Mouse (Mus musculus) forebrain, postnatal 0 days (tissue): Measurements from ENCODE around the gene Tnks2. TPM values are rescaled to one million over a fixed set of nuclear protein-coding genes. Genes with fewer than 3 reads are reported as not detected.

Experiments used
- ATAC-seq: fragments of 200-750 bp; cut with Nextera tagmentation; 2 replicates; pipeline ENCODE4 v1.8.0; 2017; ENCODE audit warnings: mild to moderate bottlenecking, moderate library complexity
- DNase-seq: peaks from one replicate; pipeline ENCODE4 v3.0.0-alpha.2; 2015
- H3K27ac ChIP-seq: fragments of 300-500 bp; sonication (generic); 2 replicates; pipeline ENCODE4 v1.5.1; 2014; ENCODE audit warnings: low read depth, mild to moderate bottlenecking, antibody characterized with exemption, low read length, moderate library complexity, mixed read lengths
- H3K27me3 ChIP-seq: fragments of 300-500 bp; sonication (generic); 2 replicates; pipeline ENCODE4 v1.6.1; 2014; ENCODE audit warnings: mild to moderate bottlenecking, low read length, mixed read lengths; ENCODE audit not compliant: insufficient read depth
- H3K36me3 ChIP-seq: fragments of 300-500 bp; sonication (generic); 2 replicates; pipeline ENCODE4 v1.6.1; 2014; ENCODE audit warnings: mild to moderate bottlenecking, moderate library complexity; ENCODE audit not compliant: insufficient read depth
- H3K4me1 ChIP-seq: fragments of 300-500 bp; sonication (generic); 2 replicates; pipeline ENCODE4 v1.6.1; 2014; ENCODE audit warnings: antibody characterized with exemption; ENCODE audit not compliant: insufficient read depth
- H3K4me2 ChIP-seq: fragments of 300-500 bp; sonication (generic); 2 replicates; pipeline ENCODE4 v1.6.1; 2014; ENCODE audit warnings: low read depth, mild to moderate bottlenecking, moderate library complexity
- H3K4me3 ChIP-seq: fragments of 300-500 bp; sonication (generic); 2 replicates; pipeline ENCODE4 v1.5.1; 2014; ENCODE audit warnings: low read depth, low read length, mixed read lengths
- H3K9ac ChIP-seq: fragments of 300-500 bp; sonication (generic); 2 replicates; pipeline ENCODE4 v1.6.1; 2014; ENCODE audit warnings: mild to moderate bottlenecking
- H3K9me3 ChIP-seq: fragments of 300-500 bp; sonication (generic); 2 replicates; pipeline ENCODE4 v1.6.1; 2016; ENCODE audit warnings: low read length
- CTCF ChIP-seq: sonication (generic); IDR thresholded peaks from 2 replicates; pipeline ENCODE4 v1.5.1; 2016; ENCODE audit warnings: antibody characterized with exemption, control low read depth, low read depth
- WGBS: fragments of 180-500 bp; shearing (Covaris S2); extraction: QIAGEN DNeasy Blood & Tissue Kit; methylation state at CpG from one replicate; pipeline ENCODE4 v1.1.7; 2014; 5-methylcytosine and 5-hydroxymethylcytosine counted together
- polyA plus RNA-seq: library from polyadenylated mRNA; unstranded; fragments of >200 nt; fragmentation: Nextera tagmentation; extraction: Ambion mirVana; gene quantifications from 2 replicates; pipeline ENCODE4 v1.2.1, GENCODE M21; 2015
- total RNA-seq: library from RNA; depleted of rRNA; stranded (reverse); fragments of >200 nt; gene quantifications from 2 replicates; pipeline ENCODE4 v1.2.3, GENCODE M21; 2014

Tnks2 gene
- total and polyA plus RNA-seq, 2 experiments from 2014 or later, result 24.3 to 182 TPM

DNA sequence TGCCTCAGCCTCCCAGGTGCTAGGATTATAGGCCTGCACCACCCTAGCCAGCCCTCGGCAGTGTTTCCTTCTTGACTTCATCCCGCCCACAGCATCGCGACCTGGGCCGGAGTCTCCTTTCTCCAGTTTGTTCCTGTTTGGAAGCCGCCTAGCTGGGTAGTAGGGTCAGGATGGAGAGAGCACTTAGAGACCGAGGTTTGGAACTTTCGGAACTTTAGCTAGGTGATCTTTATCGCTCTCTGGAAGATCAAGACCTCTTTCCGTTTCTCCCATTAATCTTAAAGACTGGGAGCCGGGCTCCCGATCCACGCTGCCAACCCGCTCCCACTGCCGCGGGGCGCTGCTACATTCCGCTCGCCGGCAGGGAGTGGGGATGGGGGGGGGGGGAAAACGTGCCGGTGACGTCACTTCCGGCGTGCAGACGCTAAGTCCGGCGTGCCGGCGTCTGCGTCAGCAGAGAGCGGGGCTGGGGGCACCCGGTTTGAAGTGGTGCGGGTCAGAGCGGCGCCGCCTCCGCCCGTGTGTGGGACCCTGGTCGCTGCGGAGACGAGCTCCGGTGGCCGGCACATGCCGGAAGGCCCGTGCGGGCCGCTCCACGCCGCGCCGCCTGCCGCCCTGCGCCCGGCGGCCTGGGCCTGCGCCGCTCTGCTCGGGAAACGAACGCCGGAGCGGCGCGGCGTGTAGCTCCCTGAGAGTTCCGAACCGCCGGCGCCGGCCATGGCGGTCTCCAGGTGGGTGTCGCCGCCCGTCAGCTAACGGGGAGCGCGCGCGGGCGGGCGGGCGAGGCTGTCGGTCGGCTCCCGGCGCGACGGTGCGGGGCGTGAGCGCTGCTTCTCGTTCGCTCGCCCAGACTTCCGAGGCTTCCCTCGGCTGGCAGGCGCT is 91.9 kb downstream of the Tnks2 start, which contains the start of gene Btaf1:
Gene Btaf1 (plus strand): TSS at position 409 of the 882 bp plus-strand sequence.
- Histone ChIP-seq H3K36me3 (no peaks in the 10 kb centered on the region), H3K9me3 (no peaks in the 10 kb centered on the region)

DNA sequence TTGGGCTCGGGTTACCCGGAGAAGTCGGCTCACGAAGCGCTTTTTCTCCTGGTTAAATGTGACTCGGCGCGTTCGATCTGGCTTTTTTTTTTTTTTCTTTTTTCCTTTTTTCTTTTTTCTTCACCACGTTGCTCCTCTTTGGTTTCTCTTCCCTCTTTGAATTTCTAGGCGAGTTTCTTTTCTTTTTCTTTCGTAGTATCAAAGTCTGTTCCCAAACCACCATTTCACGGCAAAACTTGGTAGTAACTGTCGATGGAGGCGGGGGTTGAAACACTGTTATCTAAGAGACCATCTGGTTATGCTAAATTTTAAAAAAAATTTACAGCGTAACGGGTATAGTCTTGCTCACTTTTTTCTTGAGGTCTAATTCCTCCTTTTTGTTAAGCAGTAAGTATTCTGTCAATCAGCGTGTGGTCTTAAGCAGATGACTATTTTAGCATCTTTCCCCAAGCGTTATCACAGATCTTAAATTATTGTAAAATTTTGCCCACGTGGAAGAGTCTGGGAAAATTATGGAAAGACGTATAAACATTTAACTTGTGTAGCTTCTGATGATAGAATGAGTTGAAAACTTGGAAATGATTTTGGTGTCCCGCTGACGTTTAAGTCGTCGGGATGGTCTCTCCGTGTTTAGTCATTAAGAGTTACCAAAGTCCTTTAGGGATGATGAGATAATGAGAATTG is 92.7 kb downstream of the Tnks2 start:
- Histone ChIP-seq H3K36me3 (no peaks in the 10 kb centered on the region), H3K27me3 (no peaks in the 10 kb centered on the region), H3K4me3 (peak overlapping the region; percentile 91), H3K9ac (peak overlapping the region; percentile 87), H3K4me1 (0 out of 2 replicates have a peak, but pooled peaks cover 7% of the 10 kb centered on the region), H3K4me2 (peak overlapping the region; percentile 93), H3K27ac (peak overlapping the region; percentile 95), H3K9me3 (no peaks in the 10 kb centered on the region)
- DNase-seq, result no peak
- WGBS, result 2% methylated on average over 26 of the region's 26 CpGs
- TF ChIP-seq CTCF, result no peak
- ATAC-seq, result no peak

More for the DNA sequence above, 91.9 kb downstream of the Tnks2 start, which contains the start of gene Btaf1:
- Histone ChIP-seq H3K9ac (peak within 1 kb of the TSS; percentile 87), H3K4me2 (peak within 1 kb of the TSS; percentile 93), H3K27ac (peak within 1 kb of the TSS; percentile 95), H3K27me3 (no peaks in the 10 kb centered on the region), H3K4me3 (peak within 1 kb of the TSS; percentile 91), H3K4me1 (0 out of 2 replicates have a peak, but pooled peaks cover 7% of the 10 kb centered on the region)
- peak; percentile 98 for ATAC-seq
- TF ChIP-seq CTCF, result peak; percentile 21; the same call in 1 of the 2 replicates
- WGBS, result 0% methylated on average over 84 of the region's 98 CpGs
- peak; percentile 95 for DNase-seq

DNA sequence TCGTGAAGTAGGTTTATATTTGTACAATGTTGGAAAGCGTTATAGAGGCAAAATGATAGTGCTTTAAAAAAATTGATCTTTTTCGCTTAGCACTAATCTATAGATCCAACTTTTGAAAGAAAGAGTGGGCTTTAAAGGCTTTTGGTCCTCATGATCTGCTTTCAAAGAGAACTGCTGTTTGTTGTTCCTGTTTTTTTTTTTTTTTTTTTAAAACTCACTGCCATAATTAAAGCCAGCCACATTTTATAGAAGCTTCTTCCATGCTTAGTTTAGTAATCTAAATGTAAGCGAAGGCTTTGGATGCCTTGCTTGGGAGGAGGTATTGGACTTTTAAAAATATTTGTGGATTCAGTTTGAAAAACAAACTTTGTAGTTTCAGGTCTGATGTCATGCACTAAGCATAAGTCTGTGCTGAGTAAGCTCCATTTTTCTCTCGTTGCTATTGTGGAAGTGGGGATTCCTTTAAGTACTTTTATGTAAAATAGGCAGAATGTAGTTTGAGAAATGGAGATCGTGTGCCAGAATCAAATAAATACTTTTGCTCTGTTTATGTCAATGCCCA is 93.8 kb downstream of the Tnks2 start:
- DNase-seq, result no peak
- H3K4me2 ChIP-seq, result 0 out of 2 replicates have a peak overlapping the region, but pooled peaks have one; percentile 93
- ATAC-seq, result no peak
- no peaks in the 10 kb centered on the region for H3K36me3 ChIP-seq
- H3K27ac ChIP-seq, result no peak overlapping the region
- H3K4me1 ChIP-seq, result 0 out of 2 replicates have a peak, but pooled peaks cover 7% of the 10 kb centered on the region
- no peak for TF ChIP-seq CTCF
- H3K4me3 ChIP-seq, result no peak overlapping the region
- no peak overlapping the region for H3K9ac ChIP-seq
- H3K27me3 ChIP-seq, result no peaks in the 10 kb centered on the region
- 79% methylated on average over 6 of the region's 6 CpGs for WGBS
- H3K9me3 ChIP-seq, result no peaks in the 10 kb centered on the region

DNA sequence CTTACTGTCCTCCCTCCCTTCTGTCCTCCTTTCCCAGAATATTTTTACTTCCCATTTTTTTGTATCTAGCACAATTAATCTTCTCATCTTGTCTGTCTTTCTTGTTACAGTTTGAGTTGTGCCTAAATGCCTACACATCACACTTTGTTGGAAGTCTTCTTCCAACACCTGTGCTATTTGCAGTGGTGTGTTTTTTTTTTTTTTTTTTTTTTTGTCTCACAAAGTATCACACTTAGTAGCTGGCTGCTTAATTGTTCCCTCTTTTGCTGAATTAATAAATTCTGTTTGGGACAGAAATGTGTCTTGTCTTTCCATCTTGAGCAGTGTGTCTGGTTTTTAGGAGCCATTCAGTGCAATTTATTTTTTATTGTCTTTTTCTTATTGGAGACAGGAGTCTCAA is 95.8 kb downstream of the Tnks2 start:
- ATAC-seq, result no peak
- Histone ChIP-seq H3K36me3 (no peaks in the 10 kb centered on the region), H3K27ac (no peak overlapping the region), H3K27me3 (no peaks in the 10 kb centered on the region), H3K9me3 (no peaks in the 10 kb centered on the region), H3K4me2 (no peak overlapping the region), H3K9ac (no peak overlapping the region), H3K4me1 (0 out of 2 replicates have a peak, but pooled peaks cover 7% of the 10 kb centered on the region), H3K4me3 (no peak overlapping the region)
- TF ChIP-seq CTCF, result no peak
- DNase-seq, result no peak

DNA sequence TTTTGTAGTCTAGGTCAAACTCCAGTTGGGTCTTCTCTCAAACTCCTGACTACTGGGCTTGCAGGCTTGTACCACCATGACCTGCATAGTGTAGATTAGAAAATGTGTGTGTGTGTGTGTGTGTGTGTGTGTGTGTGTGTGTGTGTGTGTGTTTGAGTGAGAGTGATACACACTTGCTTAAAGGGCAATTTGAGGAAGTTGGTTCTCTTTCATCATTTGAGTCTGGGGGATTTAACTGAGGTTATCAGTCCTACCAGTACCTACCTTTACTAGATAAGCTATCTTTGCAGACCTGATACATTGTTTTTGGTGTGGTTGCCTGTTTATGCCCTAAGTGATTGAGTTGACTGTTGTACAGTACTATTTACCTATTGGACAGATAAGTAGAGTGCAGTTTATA is 98.1 kb downstream of the Tnks2 start:
- no peak overlapping the region for H3K9ac ChIP-seq
- H3K4me3 ChIP-seq, result no peak overlapping the region
- H3K27me3 ChIP-seq, result no peaks in the 10 kb centered on the region
- H3K4me2 ChIP-seq, result no peak overlapping the region
- DNase-seq, result no peak
- no peak for ATAC-seq
- no peaks in the 10 kb centered on the region for H3K4me1 ChIP-seq
- H3K27ac ChIP-seq, result no peak overlapping the region
- TF ChIP-seq CTCF, result no peak
- no peaks in the 10 kb centered on the region for H3K36me3 ChIP-seq
- no peaks in the 10 kb centered on the region for H3K9me3 ChIP-seq

DNA sequence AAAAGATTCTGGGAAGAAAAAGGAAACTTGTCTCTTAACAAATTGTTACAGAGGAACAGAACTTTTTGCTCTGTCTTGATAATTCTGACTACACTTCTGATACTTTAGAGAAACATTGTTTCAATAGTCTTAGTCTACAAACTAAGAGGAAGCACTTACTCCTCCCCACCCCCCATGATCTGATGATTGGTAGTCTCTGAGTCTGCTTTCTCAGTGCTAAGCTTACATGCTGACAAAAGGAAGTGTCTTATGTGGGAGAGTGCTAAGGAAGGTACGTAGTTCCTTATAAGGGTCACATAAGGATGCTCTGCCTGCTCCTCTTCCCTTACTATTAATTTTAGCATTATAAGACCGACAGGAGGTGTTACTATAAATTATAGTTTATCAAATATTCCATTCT is 98.6 kb downstream of the Tnks2 start:
- no peak for TF ChIP-seq CTCF
- Histone ChIP-seq H3K36me3 (no peaks in the 10 kb centered on the region), H3K27me3 (no peaks in the 10 kb centered on the region), H3K4me3 (no peak overlapping the region), H3K4me1 (no peaks in the 10 kb centered on the region), H3K4me2 (no peak overlapping the region), H3K27ac (no peak overlapping the region), H3K9me3 (no peaks in the 10 kb centered on the region), H3K9ac (no peak overlapping the region)
- ATAC-seq (no peak), DNase-seq (no peak)
- 87% methylated on average over 2 of the region's 2 CpGs for WGBS

DNA sequence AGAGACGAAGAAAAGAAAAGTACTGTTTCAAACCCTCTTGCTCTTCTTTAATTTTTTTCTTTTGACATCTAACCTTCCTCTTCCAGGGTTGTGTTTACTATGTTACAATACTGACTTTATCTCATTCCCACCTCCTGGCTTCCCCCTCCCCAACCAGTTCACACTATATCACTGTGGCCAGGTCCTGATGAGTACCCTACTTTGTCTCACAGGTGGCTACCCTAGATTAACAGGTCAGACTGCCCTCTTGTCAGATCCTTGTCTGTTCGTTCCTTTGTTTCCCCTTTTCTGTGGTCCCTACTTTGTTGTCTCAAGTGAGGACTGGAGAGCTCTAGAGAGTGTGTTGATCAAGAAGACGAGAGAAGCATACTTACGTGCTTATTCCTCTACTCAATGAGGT is 102.3 kb downstream of the Tnks2 start:
- no peaks in the 10 kb centered on the region for H3K9me3 ChIP-seq
- H3K27ac ChIP-seq, result no peak overlapping the region
- 92% methylated on average over 4 of the region's 4 CpGs for WGBS
- H3K27me3 ChIP-seq, result no peaks in the 10 kb centered on the region
- ATAC-seq (no peak), DNase-seq (no peak)
- no peaks in the 10 kb centered on the region for H3K36me3 ChIP-seq
- no peaks in the 10 kb centered on the region for H3K4me1 ChIP-seq
- no peak overlapping the region for H3K4me2 ChIP-seq
- TF ChIP-seq CTCF, result no peak
- H3K9ac ChIP-seq, result no peak overlapping the region
- no peak overlapping the region for H3K4me3 ChIP-seq
